12 mouse cellular contexts compared by ENCODE assay signal in the genomic region with DNA sequence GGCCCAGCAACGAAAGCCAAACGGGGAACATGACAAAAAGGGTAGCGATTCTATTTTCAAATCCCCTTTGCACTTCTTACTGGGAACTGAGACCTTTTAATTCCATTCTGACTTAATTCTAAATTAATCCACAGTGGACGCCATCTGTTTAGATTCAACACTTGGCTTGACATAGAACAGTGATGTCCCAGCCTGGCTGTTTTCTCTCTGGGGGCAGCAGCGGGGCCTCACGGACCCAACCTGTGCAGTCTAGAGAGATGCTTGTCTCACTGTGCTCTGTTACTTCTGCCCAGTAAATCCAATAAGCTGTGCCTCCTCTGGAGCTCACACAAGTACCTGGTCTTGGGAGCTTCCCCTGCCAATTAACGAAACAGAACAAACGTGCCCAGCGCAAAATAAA. TPM values are rescaled to one million over a fixed set of nuclear protein-coding genes. Genes with fewer than 3 reads are reported as not detected.
A peak's percentile ranks its signal among the peaks of the same experiment; 100 is the strongest.
DNase-seq lines count a peak whose midpoint lies in the region; ATAC-seq and TF ChIP-seq lines count a peak whose summit lies in the region.
"Had no signal": no experiment of that assay in that cellular context is flagged by ENCODE, and none has a peak within 500 bp of the region (broad histone marks: within the 10 kb centered on the region; RNA-seq: fewer than 3 reads in every experiment).

No protein-coding gene starts in this region.

- peaks cover 12% of the 10 kb centered on the region; the same call in 1 of the 2 replicates for H3K27me3 ChIP-seq in embryonic facial prominence, embryonic 10.5 days (replicated peaks; ENCODE audit: low read depth, poor library complexity, severe bottlenecking)
- H3K27me3 ChIP-seq in limb, embryonic 14.5 days (ENCODE audit: control insufficient read depth, insufficient read depth, low read length), result no peaks in the 10 kb centered on the region

- peaks cover 74% of the 10 kb centered on the region for H3K4me1 ChIP-seq in embryonic facial prominence, embryonic 10.5 days
- H3K4me1 ChIP-seq in limb, embryonic 14.5 days (ENCODE audit: control insufficient read depth, insufficient read depth, low read length), result peaks cover 47% of the 10 kb centered on the region

- TF ChIP-seq POLR2A in limb, embryonic 14.5 days (IDR thresholded peaks at IDR 0.05; ENCODE audit: borderline replicate concordance, extremely low read depth, insufficient read depth, insufficient read length), result no peak

- H3K36me3 ChIP-seq in embryonic facial prominence, embryonic 10.5 days (replicated peaks), result peaks cover 29% of the 10 kb centered on the region
- H3K36me3 ChIP-seq in limb, embryonic 14.5 days (ENCODE audit: control insufficient read depth, insufficient read depth, low read length), result peaks cover 5% of the 10 kb centered on the region; the same call in 1 of the 2 replicates

- H3K9ac ChIP-seq in limb, embryonic 14.5 days (ENCODE audit: low read depth, low read length, severe bottlenecking), result no peak overlapping the region

- TF ChIP-seq CTCF in gastrocnemius, adult 2 months (IDR thresholded peaks at IDR 0.05), result no peak
- TF ChIP-seq CTCF in layer of hippocampus, adult 2 months (conservative IDR thresholded peaks at IDR 0.05), result no peak

- intact Hi-C loops in gastrocnemius, adult 2 months (cut with DNase I), result no loop called here

- no peak for ATAC-seq in limb, embryonic 14.5 days (ENCODE audit: low FRiP score, low read depth)
- ATAC-seq: inflammation-experienced regulatory T-cells, adult 6 months had no signal

- 76% methylated on average over 9 of the region's 9 CpGs for WGBS in embryonic facial prominence, embryonic 10.5 days
- 41% methylated on average over 9 of the region's 9 CpGs for WGBS in limb, embryonic 14.5 days

- no peak overlapping the region for H3K4me3 ChIP-seq in gastrocnemius, adult 2 months
- H3K4me3 ChIP-seq in layer of hippocampus, adult 2 months, result no peak overlapping the region
- no peak overlapping the region for H3K4me3 ChIP-seq in embryonic facial prominence, embryonic 10.5 days
- H3K4me3 ChIP-seq in limb, embryonic 14.5 days (replicated peaks; ENCODE audit: low read length), result no peak overlapping the region

- H3K4me2 ChIP-seq in limb, embryonic 14.5 days (replicated peaks; ENCODE audit: low read depth, low read length, severe bottlenecking), result no peak overlapping the region

- no peaks in the 10 kb centered on the region for H3K9me3 ChIP-seq in embryonic facial prominence, embryonic 10.5 days
- H3K9me3 ChIP-seq in limb, embryonic 14.5 days (ENCODE audit: control insufficient read depth, low read length), result no peaks in the 10 kb centered on the region

- peak overlapping the region; percentile 90 for H3K27ac ChIP-seq in gastrocnemius, adult 2 months
- peak overlapping the region; percentile 76; the same call in 1 of the 2 replicates for H3K27ac ChIP-seq in layer of hippocampus, adult 2 months
- H3K27ac ChIP-seq in embryonic facial prominence, embryonic 10.5 days (replicated peaks), result peak overlapping the region; percentile 87
- 0 out of 2 replicates have a peak overlapping the region, but pooled peaks have one; percentile 13 for H3K27ac ChIP-seq in limb, embryonic 14.5 days (replicated peaks; ENCODE audit: low read depth, low read length)

- DNase-seq in gastrocnemius, adult 2 months, result no peak
- no peak for DNase-seq in gastrocnemius, postnatal 4 days (ENCODE audit: low spot score in 2 of 2)
- DNase-seq in layer of hippocampus, adult 2 months (ENCODE audit: low spot score in 2 of 2), result no peak
- no peak for DNase-seq in layer of hippocampus, postnatal 25 days (ENCODE audit: extremely low spot score in 1 of 2, low spot score in 1 of 2)
- DNase-seq in embryonic facial prominence, embryonic 10.5 days (ENCODE audit: low spot score), result no peak
- no peak for DNase-seq in limb, embryonic 14.5 days (ENCODE audit: low spot score)
- DNase-seq in right cerebral cortex, postnatal 14 days, result no peak
- no peak for DNase-seq in gastrocnemius, adult 8-10 months (ENCODE audit: low spot score in 2 of 2)
- DNase-seq: layer of hippocampus, postnatal 36 days; lung, adult 18-20 months; thymus, postnatal 25 days had no signal

RNA-seq across cellular contexts. Expression of a gene that starts 56.5 kb away (rescaled TPM):
- 100 to 1,000 TPM in 1 of 2 experiments, 10 to 100 TPM in 1; 61.6 to 103 TPM for total RNA-seq in gastrocnemius, adult 2 months (2021)
- 10 to 100 TPM; 64.1 to 73.4 TPM for total RNA-seq in gastrocnemius, postnatal 4 days (2021)
- total RNA-seq in layer of hippocampus, adult 2 months (2021), result 10 to 100 TPM; 47.5 to 58.0 TPM
- total RNA-seq in layer of hippocampus, postnatal 25 days (2021), result 10 to 100 TPM; 50.3 to 52.3 TPM
- polyA plus RNA-seq in embryonic facial prominence, embryonic 10.5 days (2016; fragmentation: Nextera tagmentation; extraction: Ambion mirVana), result 46.6 and 54.5 TPM in 2 replicates
- 28.9 and 42.4 TPM in 2 replicates for polyA plus RNA-seq in limb, embryonic 14.5 days (2012; rRNA removed)
- polyA plus RNA-seq in limb, embryonic 14.5 days (2014; fragmentation: Nextera tagmentation; extraction: Ambion mirVana), result 44.3 and 45.7 TPM in 2 replicates
- total RNA-seq in gastrocnemius, adult 8-10 months (2022), result 10 to 100 TPM; 48.8 to 97.1 (median 69.4) TPM

Comparison
In these comparisons a context has a peak if more than half of its experiments do, and no peak if none do; other contexts are left out.
1. H3K27ac ChIP-seq: peak in every context shown above with its lines; median percentile 90 in gastrocnemius, adult 2 months; 87 in embryonic facial prominence, embryonic 10.5 days; 76 in layer of hippocampus, adult 2 months; 13 in limb, embryonic 14.5 days.